Mouse (Mus musculus) limb, embryonic 11.5 days (tissue): ENCODE data around the gene Agap1. TPM values are rescaled to one million over a fixed set of nuclear protein-coding genes. Genes with fewer than 3 reads are reported as not detected.

ENCODE experiments used
- ATAC-seq: fragments of 200-750 bp; cut with Nextera tagmentation; 2 replicates; pipeline ENCODE4 v1.8.0; 2017; ENCODE audit warnings: low read depth; ENCODE audit not compliant: insufficient number of reproducible peaks, low FRiP score, low TSS enrichment
- DNase-seq: peaks from one replicate; pipeline ENCODE4 v3.0.0-alpha.2; 2015; ENCODE audit warnings: low spot score
- H3K27ac ChIP-seq: fragments of 300-500 bp; sonication (generic); replicated peaks from 2 replicates; pipeline ENCODE4 v1.5.1; 2014; ENCODE audit warnings: low read depth, mild to moderate bottlenecking, low read length
- H3K27me3 ChIP-seq: fragments of 300-500 bp; sonication (generic); 2 replicates; pipeline ENCODE4 v1.6.1; 2014; ENCODE audit warnings: mild to moderate bottlenecking, low read length, mixed read lengths; ENCODE audit not compliant: control insufficient read depth, insufficient read depth
- H3K36me3 ChIP-seq: fragments of 300-500 bp; sonication (generic); 2 replicates; pipeline ENCODE4 v1.6.1; 2014; ENCODE audit warnings: mild to moderate bottlenecking, low read length, moderate library complexity, mixed read lengths; ENCODE audit not compliant: control insufficient read depth, insufficient read depth
- H3K4me1 ChIP-seq: fragments of 300-500 bp; sonication (generic); 2 replicates; pipeline ENCODE4 v1.6.1; 2014; ENCODE audit warnings: low read length, mixed read lengths; ENCODE audit not compliant: control insufficient read depth, insufficient read depth
- H3K4me2 ChIP-seq: fragments of 300-500 bp; sonication (generic); 2 replicates; pipeline ENCODE4 v1.6.1; 2014; ENCODE audit warnings: low read depth, mild to moderate bottlenecking, moderate library complexity; ENCODE audit not compliant: severe bottlenecking
- H3K4me3 ChIP-seq: fragments of 300-500 bp; sonication (generic); 2 replicates; pipeline ENCODE4 v1.5.1; 2014; ENCODE audit warnings: low read depth, low read length
- H3K9ac ChIP-seq: fragments of 300-500 bp; sonication (generic); 2 replicates; pipeline ENCODE4 v1.6.1; 2014; ENCODE audit warnings: mild to moderate bottlenecking, low read length
- H3K9me3 ChIP-seq: fragments of 300-500 bp; sonication (generic); 2 replicates; pipeline ENCODE4 v1.6.1; 2016; ENCODE audit warnings: low read length; ENCODE audit not compliant: control insufficient read depth
- WGBS: fragments of 180-500 bp; shearing (Covaris S2); extraction: QIAGEN DNeasy Blood & Tissue Kit; methylation state at CpG from one replicate; pipeline ENCODE4 v1.1.7; 2014; 5-methylcytosine and 5-hydroxymethylcytosine counted together
- polyA plus RNA-seq: library from polyadenylated mRNA; unstranded; fragments of >200 nt; fragmentation: Nextera tagmentation; extraction: Ambion mirVana; gene quantifications from 2 replicates; pipeline ENCODE4 v1.2.1, GENCODE M21; 2014

Gene Agap1
- polyA plus RNA-seq, 1 experiment from 2014 or later, result 14.0 TPM

GRCm38 (mm10) chr1:89730589-89731195 lies 276.1 kb downstream of the Agap1 start:
- DNase-seq, result no peak
- H3K4me2 ChIP-seq, result no peak overlapping the region
- H3K27me3 ChIP-seq, result no peaks in the 10 kb centered on the region
- peaks cover 21% of the 10 kb centered on the region for H3K4me1 ChIP-seq
- no peak overlapping the region for H3K9ac ChIP-seq
- no peaks in the 10 kb centered on the region for H3K36me3 ChIP-seq
- WGBS, result 78% methylated on average over 13 of the region's 13 CpGs
- no peak for ATAC-seq
- H3K9me3 ChIP-seq, result no peaks in the 10 kb centered on the region
- no peak overlapping the region for H3K4me3 ChIP-seq
- no peak overlapping the region for H3K27ac ChIP-seq

- no peak overlapping the region for H3K9ac ChIP-seq
- no peak overlapping the region for H3K4me2 ChIP-seq
- ATAC-seq, result no peak
- H3K4me3 ChIP-seq, result no peak overlapping the region
- no peaks in the 10 kb centered on the region for H3K9me3 ChIP-seq
- peaks cover 19% of the 10 kb centered on the region for H3K4me1 ChIP-seq
- DNase-seq, result no peak
- no peaks in the 10 kb centered on the region for H3K36me3 ChIP-seq
- no peak overlapping the region; the same call in 1 of the 2 replicates for H3K27ac ChIP-seq
- WGBS, result 18% methylated on average over 9 of the region's 9 CpGs
- H3K27me3 ChIP-seq, result no peaks in the 10 kb centered on the region
Observed at GRCm38 (mm10) chr1:89734368-89734767, 279.8 kb downstream of the Agap1 start.

GRCm38 (mm10) chr1:89735146-89735545 lies 280.5 kb downstream of the Agap1 start:
- 77% methylated on average over 6 of the region's 6 CpGs for WGBS
- no peaks in the 10 kb centered on the region for H3K36me3 ChIP-seq
- H3K4me1 ChIP-seq, result peaks cover 19% of the 10 kb centered on the region
- H3K4me3 ChIP-seq, result no peak overlapping the region
- H3K9me3 ChIP-seq, result no peaks in the 10 kb centered on the region
- DNase-seq, result no peak
- H3K27ac ChIP-seq, result no peak overlapping the region
- no peak for ATAC-seq
- H3K4me2 ChIP-seq, result no peak overlapping the region
- H3K27me3 ChIP-seq, result no peaks in the 10 kb centered on the region
- H3K9ac ChIP-seq, result no peak overlapping the region

GRCm38 (mm10) chr1:89736021-89736420 lies 281.4 kb downstream of the Agap1 start:
- Histone ChIP-seq H3K9me3 (no peaks in the 10 kb centered on the region), H3K4me3 (no peak overlapping the region), H3K36me3 (no peaks in the 10 kb centered on the region), H3K27ac (no peak overlapping the region), H3K27me3 (no peaks in the 10 kb centered on the region), H3K4me1 (peaks cover 17% of the 10 kb centered on the region), H3K4me2 (no peak overlapping the region), H3K9ac (no peak overlapping the region; the same call in 1 of the 2 replicates)
- ATAC-seq (no peak), DNase-seq (no peak)
- 94% methylated on average over 6 of the region's 6 CpGs for WGBS

- no peak for ATAC-seq
- no peaks in the 10 kb centered on the region for H3K9me3 ChIP-seq
- H3K27ac ChIP-seq, result no peak overlapping the region
- WGBS, result 39% methylated on average over 17 of the region's 17 CpGs
- H3K9ac ChIP-seq, result no peak overlapping the region
- no peaks in the 10 kb centered on the region for H3K27me3 ChIP-seq
- H3K36me3 ChIP-seq, result no peaks in the 10 kb centered on the region; the same call in 1 of the 2 replicates
- H3K4me3 ChIP-seq, result no peak overlapping the region
- H3K4me1 ChIP-seq, result peaks cover 12% of the 10 kb centered on the region
- no peak for DNase-seq
- H3K4me2 ChIP-seq, result no peak overlapping the region
Observed at GRCm38 (mm10) chr1:89739067-89739774, 284.6 kb downstream of the Agap1 start.

- 0 out of 2 replicates have a peak, but pooled peaks cover 8% of the 10 kb centered on the region for H3K4me1 ChIP-seq
- ATAC-seq (no peak), DNase-seq (no peak)
- no peak overlapping the region for H3K4me2 ChIP-seq
- no peaks in the 10 kb centered on the region for H3K27me3 ChIP-seq
- no peak overlapping the region for H3K4me3 ChIP-seq
- H3K36me3 ChIP-seq, result no peaks in the 10 kb centered on the region; the same call in 1 of the 2 replicates
- no peak overlapping the region for H3K9ac ChIP-seq
- 22% methylated on average over 3 of the region's 3 CpGs for WGBS
- H3K27ac ChIP-seq, result no peak overlapping the region
- no peaks in the 10 kb centered on the region for H3K9me3 ChIP-seq
Observed at GRCm38 (mm10) chr1:89739775-89740099, 285.1 kb downstream of the Agap1 start.

GRCm38 (mm10) chr1:89742359-89742758 lies 287.8 kb downstream of the Agap1 start:
- WGBS, result 85% methylated on average over 3 of the region's 3 CpGs
- H3K27ac ChIP-seq, result no peak overlapping the region
- H3K4me1 ChIP-seq, result no peaks in the 10 kb centered on the region
- H3K9ac ChIP-seq, result no peak overlapping the region
- DNase-seq, result no peak
- no peak for ATAC-seq
- no peak overlapping the region for H3K4me3 ChIP-seq
- H3K27me3 ChIP-seq, result no peaks in the 10 kb centered on the region
- H3K4me2 ChIP-seq, result no peak overlapping the region
- H3K36me3 ChIP-seq, result no peaks in the 10 kb centered on the region; the same call in 1 of the 2 replicates
- no peaks in the 10 kb centered on the region for H3K9me3 ChIP-seq

- DNase-seq, result no peak
- H3K9me3 ChIP-seq, result no peaks in the 10 kb centered on the region
- H3K4me3 ChIP-seq, result no peak overlapping the region
- peaks cover 7% of the 10 kb centered on the region for H3K4me1 ChIP-seq
- WGBS, result 92% methylated on average over 3 of the region's 3 CpGs
- H3K27ac ChIP-seq, result no peak overlapping the region
- no peak overlapping the region for H3K4me2 ChIP-seq
- no peaks in the 10 kb centered on the region for H3K27me3 ChIP-seq
- H3K9ac ChIP-seq, result no peak overlapping the region
- ATAC-seq, result no peak
- H3K36me3 ChIP-seq, result no peaks in the 10 kb centered on the region; the same call in 1 of the 2 replicates
Observed at GRCm38 (mm10) chr1:89746171-89746570, 291.6 kb downstream of the Agap1 start.
